Mouse (Mus musculus) cerebellum, adult 2 months (tissue): ENCODE data around the gene Ska3.
"Not testable (repeated sequence)": the region's sequence is repeated elsewhere in the genome, so short reads cannot be mapped to it uniquely, and the experiment has no call there.

ENCODE experiments used
- CTCF ChIP-seq: fragments of 200-500 bp; IDR thresholded peaks from 2 replicates; pipeline ENCODE4 v1.5.1; 2011; ENCODE audit warnings: low read depth, mild to moderate bottlenecking, control low read depth, low read length, moderate library complexity, borderline replicate concordance; ENCODE audit not compliant: insufficient read depth
- POLR2A ChIP-seq: fragments of 200-500 bp; IDR thresholded peaks from 2 replicates; pipeline ENCODE4 v1.6.1; 2011; ENCODE audit warnings: low read length, control low read depth, borderline replicate concordance; ENCODE audit not compliant: insufficient read depth

GRCm38 (mm10) chr14:57848061-57848460, 22.1 kb upstream of the Ska3 start:
- not testable (repeated sequence) for TF ChIP-seq POLR2A, CTCF
